Mouse (Mus musculus): ENCODE results near the gene AI597479.

- TF ChIP-seq CTCF (IDR thresholded peaks at IDR 0.05; ENCODE audit: low read depth, low read length) (no peak), POLR2A (IDR thresholded peaks at IDR 0.05; ENCODE audit: extremely low read depth, insufficient read depth, low read length) (no peak)
Measured at GRCm38 (mm10) chr1:43137334-43137733, 38.8 kb downstream of the AI597479 start.
